Mouse (Mus musculus) MEL (cell line): Measurements from ENCODE around the gene Abcc4. TPM values are rescaled to one million over a fixed set of nuclear protein-coding genes. Genes with fewer than 3 reads are reported as not detected.

Source experiments
- DNase-seq: peaks from one replicate; pipeline ENCODE4 v3.0.0; 2011; ENCODE audit warnings: low read depth, low spot score
- H3K27ac ChIP-seq: 2 replicates; pipeline ENCODE4 v1.5.1; 2012; ENCODE audit warnings: low read depth, mild to moderate bottlenecking, control low read depth, low read length, moderate library complexity; ENCODE audit not compliant: control insufficient read depth
- H3K27me3 ChIP-seq, 2 experiments: fragments of 150-350 bp in 1 of 2; sonication (generic) in 1 of 2; 2 replicates each; pipeline ENCODE4 v1.6.1; 2012; ENCODE audit warnings: low read length in 2 of 2, mild to moderate bottlenecking in 2 of 2, improper control_type of control experiment in 1 of 2, moderate library complexity in 1 of 2; ENCODE audit not compliant: insufficient read depth in 2 of 2, control insufficient read depth in 1 of 2
- H3K36me3 ChIP-seq, 2 experiments: 2 replicates each; pipeline ENCODE4 v1.6.1; 2012 to 2014; ENCODE audit warnings: low read length in 2 of 2, improper control_type of control experiment in 1 of 2, inconsistent platforms in 1 of 2, mild to moderate bottlenecking in 1 of 2; ENCODE audit not compliant: insufficient read depth in 2 of 2, control insufficient read depth in 1 of 2
- H3K4me1 ChIP-seq, 2 experiments: fragments of 150-350 bp in 1 of 2; sonication (generic) in 1 of 2; 2 replicates each; pipeline ENCODE4 v1.6.1; 2012; ENCODE audit warnings: low read length in 2 of 2, improper control_type of control experiment in 1 of 2, mild to moderate bottlenecking in 1 of 2; ENCODE audit not compliant: insufficient read depth in 2 of 2, control insufficient read depth in 1 of 2
- H3K4me3 ChIP-seq, 2 experiments: fragments of 150-350 bp in 1 of 2; sonication (generic) in 1 of 2; 2 replicates each; pipeline ENCODE4 v1.5.1; 2012; ENCODE audit warnings: low read depth in 2 of 2, low read length in 2 of 2, mild to moderate bottlenecking in 2 of 2, moderate library complexity in 2 of 2, control low read depth in 1 of 2, improper control_type of control experiment in 1 of 2; ENCODE audit not compliant: control insufficient read depth in 1 of 2, insufficient read depth in 1 of 2
- H3K79me2 ChIP-seq: 2 replicates; pipeline ENCODE4 v1.6.1; 2012; ENCODE audit warnings: mild to moderate bottlenecking, low read length, moderate library complexity; ENCODE audit not compliant: control insufficient read depth, poor library complexity, insufficient read depth
- H3K9ac ChIP-seq: 2 replicates; pipeline ENCODE4 v1.6.1; 2012; ENCODE audit warnings: low read depth, mild to moderate bottlenecking, control low read depth, low read length, moderate library complexity; ENCODE audit not compliant: control insufficient read depth, poor library complexity, severe bottlenecking
- H3K9me3 ChIP-seq: fragments of 150-350 bp; sonication (generic); replicated peaks from 2 replicates; pipeline ENCODE4 v1.6.1; 2012; ENCODE audit warnings: mild to moderate bottlenecking, low read length, improper control_type of control experiment, moderate library complexity; ENCODE audit not compliant: insufficient read depth
- CHD1 ChIP-seq: IDR thresholded peaks from 2 replicates; pipeline ENCODE4 v1.6.1; 2012; ENCODE audit warnings: low read depth, mild to moderate bottlenecking, inconsistent platforms, low read length, improper control_type of control experiment
- CTCF ChIP-seq, 3 experiments: IDR thresholded peaks in 2 of 3; conservative IDR thresholded peaks in 1 of 3; 2 replicates each; pipeline ENCODE4 v1.5.1; 2011 to 2012; ENCODE audit warnings: low read length in 3 of 3, low read depth in 2 of 3, mild to moderate bottlenecking in 2 of 3, improper control_type of control experiment in 1 of 3, inconsistent platforms in 1 of 3, mixed read lengths in 1 of 3, moderate library complexity in 1 of 3; ENCODE audit not compliant: control insufficient read depth in 1 of 3, insufficient read depth in 1 of 3, poor library complexity in 1 of 3, severe bottlenecking in 1 of 3
- ELF1 ChIP-seq: IDR thresholded peaks from 2 replicates; pipeline ENCODE4 v1.6.1; 2014; ENCODE audit warnings: low read depth, mild to moderate bottlenecking, inconsistent platforms, low read length, improper control_type of control experiment, moderate library complexity
- ETS1 ChIP-seq: IDR thresholded peaks from 2 replicates; pipeline ENCODE4 v1.6.1; 2012; ENCODE audit warnings: low read depth, mild to moderate bottlenecking, inconsistent platforms, low read length, improper control_type of control experiment, moderate library complexity
- GATA1 ChIP-seq: IDR thresholded peaks from 2 replicates; pipeline ENCODE4 v1.6.1; 2011; ENCODE audit warnings: low read depth, low read length, improper control_type of control experiment
- JUND ChIP-seq: IDR thresholded peaks from 2 replicates; pipeline ENCODE4 v1.6.1; 2011; ENCODE audit warnings: low read depth, mild to moderate bottlenecking, improper control_type of control experiment, low read length
- KAT2A ChIP-seq: conservative IDR thresholded peaks from 2 replicates; pipeline ENCODE4 v1.6.1; 2012; ENCODE audit warnings: low read depth, low read length, improper control_type of control experiment, inconsistent platforms
- MAX ChIP-seq: IDR thresholded peaks from 2 replicates; pipeline ENCODE4 v1.6.1; 2011; ENCODE audit warnings: low read length, improper control_type of control experiment
- MXI1 ChIP-seq: IDR thresholded peaks from 2 replicates; pipeline ENCODE4 v1.6.1; 2011; ENCODE audit warnings: mild to moderate bottlenecking, low read depth, low read length, improper control_type of control experiment
- NRF1 ChIP-seq: IDR thresholded peaks from 2 replicates; pipeline ENCODE4 v1.6.1; 2014; ENCODE audit warnings: low read depth, mild to moderate bottlenecking, inconsistent platforms, low read length, improper control_type of control experiment, moderate library complexity; ENCODE audit not compliant: poor library complexity, insufficient read depth, severe bottlenecking
- POLR2A ChIP-seq, 2 experiments: IDR thresholded peaks; 2 replicates each; pipeline ENCODE4 v1.6.1; 2011 to 2012; ENCODE audit warnings: low read length in 2 of 2, mild to moderate bottlenecking in 2 of 2, control low read depth in 1 of 2, improper control_type of control experiment in 1 of 2, low read depth in 1 of 2, moderate library complexity in 1 of 2; ENCODE audit not compliant: control insufficient read depth in 1 of 2, insufficient read depth in 1 of 2, poor library complexity in 1 of 2
- POLR2AphosphoS2 ChIP-seq: IDR thresholded peaks from 2 replicates; pipeline ENCODE4 v1.6.1; 2011; ENCODE audit warnings: low read length, improper control_type of control experiment
- RCOR1 ChIP-seq: IDR thresholded peaks from 2 replicates; pipeline ENCODE4 v1.6.1; 2012; ENCODE audit warnings: low read depth, mild to moderate bottlenecking, inconsistent platforms, low read length, improper control_type of control experiment
- TCF12 ChIP-seq: IDR thresholded peaks from 2 replicates; pipeline ENCODE4 v1.6.1; 2014; ENCODE audit warnings: low read depth, mild to moderate bottlenecking, inconsistent platforms, low read length, improper control_type of control experiment, moderate library complexity
- UBTF ChIP-seq: IDR thresholded peaks from 2 replicates; pipeline ENCODE4 v1.6.1; 2012; ENCODE audit warnings: low read depth, mild to moderate bottlenecking, inconsistent platforms, low read length, improper control_type of control experiment, moderate library complexity, borderline replicate concordance; ENCODE audit not compliant: insufficient read depth
- USF1 ChIP-seq: IDR thresholded peaks from 2 replicates; pipeline ENCODE4 v1.6.1; 2014; ENCODE audit warnings: low read depth, mild to moderate bottlenecking, inconsistent platforms, low read length, improper control_type of control experiment, moderate library complexity
- USF2 ChIP-seq, 2 experiments: IDR thresholded peaks; 2 replicates each; pipeline ENCODE4 v1.6.1; 2011 to 2012; ENCODE audit warnings: improper control_type of control experiment in 2 of 2, low read length in 2 of 2, borderline replicate concordance in 1 of 2, inconsistent platforms in 1 of 2, low read depth in 1 of 2, mild to moderate bottlenecking in 1 of 2; ENCODE audit not compliant: insufficient read depth in 1 of 2
- ZKSCAN1 ChIP-seq: IDR thresholded peaks from 2 replicates; pipeline ENCODE4 v1.6.1; 2012; ENCODE audit warnings: low read depth, mild to moderate bottlenecking, inconsistent platforms, low read length, improper control_type of control experiment, moderate library complexity
- ZNF384 ChIP-seq: IDR thresholded peaks from 2 replicates; pipeline ENCODE4 v1.6.1; 2012; ENCODE audit warnings: low read depth, mild to moderate bottlenecking, inconsistent platforms, low read length, improper control_type of control experiment
- polyA plus RNA-seq, 2 experiments: library from polyadenylated mRNA; stranded (reverse) in 1 of 2; unstranded in 1 of 2; fragments of >175 nt in 1 of 2; fragments of >200 nt in 1 of 2; gene quantifications; 2 replicates each; pipeline versions ENCODE4 v1.2.1 to v1.2.4; 2012; ENCODE audit warnings: low replicate concordance in 2 of 2, low read depth in 1 of 2; ENCODE audit not compliant: insufficient read length in 2 of 2, insufficient read depth in 1 of 2, missing spikeins in 1 of 2
- total RNA-seq: library from RNA; depleted of rRNA; stranded (reverse); fragments of 300-350 nt; gene quantifications from 2 replicates; pipeline ENCODE4 v1.2.3, GENCODE M21; 2012

The Abcc4 gene
- total and polyA plus RNA-seq, 3 experiments: 7.1 to 8.4 TPM; not detected in 1

DNA sequence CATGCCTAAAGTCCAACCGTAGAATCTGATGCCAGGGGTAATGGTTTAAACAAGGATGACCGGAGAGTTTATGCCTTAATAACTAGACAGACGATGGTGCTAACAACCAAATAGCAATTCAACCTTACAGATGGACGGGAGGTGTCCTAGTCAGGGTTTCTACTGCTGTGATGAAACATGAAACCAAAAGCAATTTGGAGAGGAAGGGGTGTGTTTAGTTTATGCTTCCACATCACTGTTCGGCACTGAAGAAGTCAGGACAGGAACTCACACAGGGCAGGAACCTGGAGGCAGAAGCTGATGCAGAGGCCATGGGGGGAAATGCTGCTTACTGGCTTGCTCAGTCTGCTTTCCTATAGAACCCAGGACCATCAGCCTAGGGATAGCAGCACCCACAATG lies 6.1 kb downstream of the Abcc4 start:
- Histone ChIP-seq H3K36me3 (peaks cover 0 to 1% of the 10 kb centered on the region in 2 experiments; a peak in 2 of 4 replicates), H3K4me1 (peaks cover 0 to under 1% of the 10 kb centered on the region in 2 experiments; a peak in 1 of 4 replicates), H3K27ac (no peak overlapping the region), H3K4me3 (no peak overlapping the region), H3K79me2 (peaks cover 9% of the 10 kb centered on the region; the same call in 1 of the 2 replicates), H3K9me3 (no peaks in the 10 kb centered on the region), H3K27me3 (no peaks in the 10 kb centered on the region), H3K9ac (no peak overlapping the region)
- no peak for TF ChIP-seq POLR2A (IDR thresholded peaks at IDR 0.05; ENCODE audit: control insufficient read depth in 1 of 2, insufficient read depth in 1 of 2, low read depth in 1 of 2, low read length in 2 of 2, poor library complexity in 1 of 2)
- TF ChIP-seq NRF1: no peak
- no peak for TF ChIP-seq ZKSCAN1
- no peak for TF ChIP-seq POLR2AphosphoS2
- TF ChIP-seq MXI1: no peak
- TF ChIP-seq GATA1: no peak
- TF ChIP-seq CTCF (IDR thresholded peaks at IDR 0.05 in 2 of 3, conservative IDR thresholded peaks at IDR 0.05 in 1 of 3; ENCODE audit: control insufficient read depth in 1 of 3, insufficient read depth in 1 of 3, low read depth in 2 of 3, low read length in 3 of 3, poor library complexity in 1 of 3, severe bottlenecking in 1 of 3): no peak
- TF ChIP-seq USF2 (IDR thresholded peaks at IDR 0.05; ENCODE audit: borderline replicate concordance in 1 of 2, insufficient read depth in 1 of 2, low read depth in 1 of 2, low read length in 2 of 2): no peak
- no peak for TF ChIP-seq KAT2A
- DNase-seq: no peak

DNA sequence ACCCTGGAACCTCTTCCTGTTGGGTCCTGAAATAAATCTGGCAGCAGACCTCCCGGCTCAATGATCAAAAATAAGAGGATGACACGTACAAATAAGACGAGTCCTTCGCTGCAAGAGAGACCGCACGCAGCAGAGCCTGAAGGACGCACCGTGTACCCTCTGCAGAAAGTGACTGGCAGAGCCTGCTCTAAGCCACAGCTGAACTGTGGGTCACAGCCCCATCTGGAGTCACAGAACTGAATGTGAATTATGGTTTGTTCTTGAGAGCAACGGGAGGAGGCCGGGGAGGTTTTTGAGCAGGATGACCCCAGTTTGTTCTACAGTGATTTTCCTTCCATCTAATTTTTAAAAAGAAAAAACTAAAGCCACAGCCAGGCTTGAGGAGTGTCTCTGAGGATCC lies 6.5 kb downstream of the Abcc4 start:
- Histone ChIP-seq H3K27me3 (no peaks in the 10 kb centered on the region), H3K9me3 (no peaks in the 10 kb centered on the region), H3K9ac (no peak overlapping the region), H3K27ac (no peak overlapping the region), H3K79me2 (peaks cover 7% of the 10 kb centered on the region; the same call in 1 of the 2 replicates), H3K36me3 (no peaks in the 10 kb centered on the region), H3K4me3 (no peak overlapping the region), H3K4me1 (no peaks in the 10 kb centered on the region)
- no peak for DNase-seq
- TF ChIP-seq RCOR1: no peak
- TF ChIP-seq TCF12: no peak
- no peak for TF ChIP-seq JUND
- no peak for TF ChIP-seq ELF1
- TF ChIP-seq ETS1: no peak
- TF ChIP-seq CHD1: no peak
- no peak for TF ChIP-seq UBTF
- no peak for TF ChIP-seq MAX
- TF ChIP-seq USF1: no peak
- no peak for TF ChIP-seq ZNF384
- TF ChIP-seq, all 39 proteins: peak for 0
